Mouse (Mus musculus): ENCODE results near the gene Scyl3. TPM values are rescaled to one million over a fixed set of nuclear protein-coding genes. Genes with fewer than 3 reads are reported as not detected.

The Scyl3 gene
- polyA plus RNA-seq, 1 experiment from 2014 or later, result 14.0 TPM

- H3K27me3 ChIP-seq (ENCODE audit: control insufficient read depth, insufficient read depth, low read length), result no peaks in the 10 kb centered on the region
- WGBS (ENCODE audit: insufficient replicate concordance), result 85% methylated on average over 1 of the region's 1 CpGs
- H3K4me2 ChIP-seq, result no peak overlapping the region
- no peaks in the 10 kb centered on the region for H3K9me3 ChIP-seq (replicated peaks; ENCODE audit: control insufficient read depth, low read length)
- H3K4me1 ChIP-seq (ENCODE audit: control insufficient read depth, insufficient read depth, low read length), result 0 out of 2 replicates have a peak, but pooled peaks cover under 1% of the 10 kb centered on the region
- H3K36me3 ChIP-seq (ENCODE audit: control insufficient read depth, insufficient read depth, low read length), result no peaks in the 10 kb centered on the region
- H3K9ac ChIP-seq (ENCODE audit: low read depth, low read length), result no peak overlapping the region
- no peak overlapping the region for H3K4me3 ChIP-seq (ENCODE audit: low read depth, low read length)
- no peak for ATAC-seq (replicated peaks; ENCODE audit: insufficient number of reproducible peaks, low FRiP score, low TSS enrichment)
- H3K27ac ChIP-seq (ENCODE audit: low read depth, low read length), result no peak overlapping the region
Observed at GRCm38 (mm10) chr1:163976515-163976914, 47.6 kb downstream of the Scyl3 start.

GRCm38 (mm10) chr1:163992371-163992770, 63.5 kb downstream of the Scyl3 start:
- no peak overlapping the region for H3K9ac ChIP-seq (ENCODE audit: low read depth, low read length)
- WGBS (ENCODE audit: insufficient replicate concordance), result 80% methylated on average over 4 of the region's 4 CpGs
- no peaks in the 10 kb centered on the region for H3K27me3 ChIP-seq (ENCODE audit: control insufficient read depth, insufficient read depth, low read length)
- H3K4me3 ChIP-seq (ENCODE audit: low read depth, low read length), result no peak overlapping the region
- no peak overlapping the region for H3K27ac ChIP-seq (ENCODE audit: low read depth, low read length)
- no peaks in the 10 kb centered on the region for H3K9me3 ChIP-seq (replicated peaks; ENCODE audit: control insufficient read depth, low read length)
- H3K4me2 ChIP-seq, result no peak overlapping the region
- ATAC-seq (replicated peaks; ENCODE audit: insufficient number of reproducible peaks, low FRiP score, low TSS enrichment), result no peak
- H3K36me3 ChIP-seq (ENCODE audit: control insufficient read depth, insufficient read depth, low read length), result no peaks in the 10 kb centered on the region
- H3K4me1 ChIP-seq (ENCODE audit: control insufficient read depth, insufficient read depth, low read length), result peaks cover 3% of the 10 kb centered on the region; the same call in 1 of the 2 replicates

GRCm38 (mm10) chr1:163994173-163994720, 65.3 kb downstream of the Scyl3 start:
- H3K36me3 ChIP-seq (ENCODE audit: control insufficient read depth, insufficient read depth, low read length), result no peaks in the 10 kb centered on the region
- peak overlapping the region; percentile 88 for H3K4me3 ChIP-seq (ENCODE audit: low read depth, low read length)
- H3K27me3 ChIP-seq (ENCODE audit: control insufficient read depth, insufficient read depth, low read length), result no peaks in the 10 kb centered on the region
- H3K9ac ChIP-seq (ENCODE audit: low read depth, low read length), result peak overlapping the region; percentile 85
- H3K4me2 ChIP-seq, result peak overlapping the region; percentile 83
- WGBS (ENCODE audit: insufficient replicate concordance), result 2% methylated on average over 38 of the region's 38 CpGs
- peaks cover 3% of the 10 kb centered on the region; the same call in 1 of the 2 replicates for H3K4me1 ChIP-seq (ENCODE audit: control insufficient read depth, insufficient read depth, low read length)
- ATAC-seq (replicated peaks; ENCODE audit: insufficient number of reproducible peaks, low FRiP score, low TSS enrichment), result peak; percentile 70
- H3K9me3 ChIP-seq (replicated peaks; ENCODE audit: control insufficient read depth, low read length), result no peaks in the 10 kb centered on the region
- peak overlapping the region; percentile 79; the same call in 1 of the 2 replicates for H3K27ac ChIP-seq (ENCODE audit: low read depth, low read length)

GRCm38 (mm10) chr1:163994721-163995608, 66.1 kb downstream of the Scyl3 start, which contains the start of the genes BC055324 and Mettl18:
TSS of gene BC055324 (minus strand) at chr1:163994796.
TSS of gene Mettl18 (plus strand) at chr1:163994889.
- H3K4me1 ChIP-seq (ENCODE audit: control insufficient read depth, insufficient read depth, low read length), result peaks cover 3% of the 10 kb centered on the region; the same call in 1 of the 2 replicates
- ATAC-seq (replicated peaks; ENCODE audit: insufficient number of reproducible peaks, low FRiP score, low TSS enrichment), result peak; percentile 93
- peak within 1 kb of the TSS; percentile 83 for H3K4me2 ChIP-seq
- no peaks in the 10 kb centered on the region for H3K27me3 ChIP-seq (ENCODE audit: control insufficient read depth, insufficient read depth, low read length)
- H3K27ac ChIP-seq (ENCODE audit: low read depth, low read length), result peak within 1 kb of the TSS; percentile 79
- peak within 1 kb of the TSS; percentile 88 for H3K4me3 ChIP-seq (ENCODE audit: low read depth, low read length)
- WGBS (ENCODE audit: insufficient replicate concordance), result 2% methylated on average over 43 of the region's 43 CpGs
- H3K9me3 ChIP-seq (replicated peaks; ENCODE audit: control insufficient read depth, low read length), result no peaks in the 10 kb centered on the region
- peak within 1 kb of the TSS; percentile 85 for H3K9ac ChIP-seq (ENCODE audit: low read depth, low read length)
- no peaks in the 10 kb centered on the region for H3K36me3 ChIP-seq (ENCODE audit: control insufficient read depth, insufficient read depth, low read length)

- no peaks in the 10 kb centered on the region for H3K27me3 ChIP-seq (ENCODE audit: control insufficient read depth, insufficient read depth, low read length)
- WGBS (ENCODE audit: insufficient replicate concordance), result 84% methylated on average over 1 of the region's 2 CpGs
Observed at GRCm38 (mm10) chr1:163995609-163995913, 66.7 kb downstream of the Scyl3 start.

GRCm38 (mm10) chr1:164001831-164002452, 73.0 kb downstream of the Scyl3 start:
- no peak overlapping the region for H3K27ac ChIP-seq (ENCODE audit: low read depth, low read length)
- H3K9me3 ChIP-seq (replicated peaks; ENCODE audit: control insufficient read depth, low read length), result no peaks in the 10 kb centered on the region
- no peaks in the 10 kb centered on the region for H3K4me1 ChIP-seq (ENCODE audit: control insufficient read depth, insufficient read depth, low read length)
- no peak overlapping the region for H3K9ac ChIP-seq (ENCODE audit: low read depth, low read length)
- no peaks in the 10 kb centered on the region for H3K27me3 ChIP-seq (ENCODE audit: control insufficient read depth, insufficient read depth, low read length)
- no peak overlapping the region for H3K4me2 ChIP-seq
- ATAC-seq (replicated peaks; ENCODE audit: insufficient number of reproducible peaks, low FRiP score, low TSS enrichment), result no peak
- H3K36me3 ChIP-seq (ENCODE audit: control insufficient read depth, insufficient read depth, low read length), result no peaks in the 10 kb centered on the region
- 57% methylated on average over 6 of the region's 6 CpGs for whole genome bisulfite sequencing (ENCODE audit: insufficient replicate concordance)
- no peak overlapping the region for H3K4me3 ChIP-seq (ENCODE audit: low read depth, low read length)

More at GRCm38 (mm10) chr1:163995609-163995913, 66.7 kb downstream of the Scyl3 start:
- H3K4me1 ChIP-seq (ENCODE audit: control insufficient read depth, insufficient read depth, low read length), result peaks cover 3% of the 10 kb centered on the region; the same call in 1 of the 2 replicates
- H3K4me2 ChIP-seq, result peak overlapping the region; percentile 83
- H3K27ac ChIP-seq (ENCODE audit: low read depth, low read length), result no peak overlapping the region
- H3K9ac ChIP-seq (ENCODE audit: low read depth, low read length), result no peak overlapping the region
- ATAC-seq (replicated peaks; ENCODE audit: insufficient number of reproducible peaks, low FRiP score, low TSS enrichment), result no peak
- H3K36me3 ChIP-seq (ENCODE audit: control insufficient read depth, insufficient read depth, low read length), result no peaks in the 10 kb centered on the region
- H3K4me3 ChIP-seq (ENCODE audit: low read depth, low read length), result peak overlapping the region; percentile 88
- no peaks in the 10 kb centered on the region for H3K9me3 ChIP-seq (replicated peaks; ENCODE audit: control insufficient read depth, low read length)

GRCm38 (mm10) chr1:164004311-164004710, 75.4 kb downstream of the Scyl3 start:
- no peak overlapping the region for H3K27ac ChIP-seq (ENCODE audit: low read depth, low read length)
- 64% methylated on average over 3 of the region's 3 CpGs for WGBS (ENCODE audit: insufficient replicate concordance)
- no peaks in the 10 kb centered on the region for H3K27me3 ChIP-seq (ENCODE audit: control insufficient read depth, insufficient read depth, low read length)
- H3K4me3 ChIP-seq (ENCODE audit: low read depth, low read length), result no peak overlapping the region
- no peaks in the 10 kb centered on the region for H3K4me1 ChIP-seq (ENCODE audit: control insufficient read depth, insufficient read depth, low read length)
- H3K9ac ChIP-seq (ENCODE audit: low read depth, low read length), result no peak overlapping the region
- no peaks in the 10 kb centered on the region for H3K9me3 ChIP-seq (replicated peaks; ENCODE audit: control insufficient read depth, low read length)
- H3K36me3 ChIP-seq (ENCODE audit: control insufficient read depth, insufficient read depth, low read length), result no peaks in the 10 kb centered on the region
- H3K4me2 ChIP-seq, result no peak overlapping the region
- ATAC-seq (replicated peaks; ENCODE audit: insufficient number of reproducible peaks, low FRiP score, low TSS enrichment), result no peak
